Mouse (Mus musculus) spleen, adult 2 months (tissue): ENCODE results near the gene Sec14l5.

Experiments
- CTCF ChIP-seq: fragments of 200-500 bp; IDR thresholded peaks from 2 replicates; pipeline ENCODE4 v1.5.1; 2011; ENCODE audit warnings: mild to moderate bottlenecking, inconsistent platforms; ENCODE audit not compliant: insufficient read depth, insufficient read length, insufficient replicate concordance; ENCODE audit errors: extremely low read depth
- POLR2A ChIP-seq: fragments of 200-500 bp; IDR thresholded peaks from 2 replicates; pipeline ENCODE4 v1.6.1; 2011; ENCODE audit warnings: low read depth, low read length, inconsistent platforms

GRCm38 (mm10) chr16:5184956-5185355 lies 38.0 kb downstream of the Sec14l5 start:
- TF ChIP-seq CTCF (no peak), POLR2A (no peak)
